Mouse (Mus musculus): ENCODE data around the gene Tomm5.
"Not testable (repeated sequence)": the region's sequence is repeated elsewhere in the genome, so short reads cannot be mapped to it uniquely, and the experiment has no call there.

Tomm5 gene

GRCm38 (mm10) chr4:45107601-45108277, at the start of gene Tomm5:
Gene Tomm5, minus strand, starts transcription at chr4:45108114.
- peak; percentile 47 for DNase-seq (ENCODE audit: low read depth, low spot score)

- DNase-seq (ENCODE audit: low read depth, low spot score) = no peak
Observed at GRCm38 (mm10) chr4:45156433-45156832, 48.5 kb upstream of the Tomm5 start.

DNA sequence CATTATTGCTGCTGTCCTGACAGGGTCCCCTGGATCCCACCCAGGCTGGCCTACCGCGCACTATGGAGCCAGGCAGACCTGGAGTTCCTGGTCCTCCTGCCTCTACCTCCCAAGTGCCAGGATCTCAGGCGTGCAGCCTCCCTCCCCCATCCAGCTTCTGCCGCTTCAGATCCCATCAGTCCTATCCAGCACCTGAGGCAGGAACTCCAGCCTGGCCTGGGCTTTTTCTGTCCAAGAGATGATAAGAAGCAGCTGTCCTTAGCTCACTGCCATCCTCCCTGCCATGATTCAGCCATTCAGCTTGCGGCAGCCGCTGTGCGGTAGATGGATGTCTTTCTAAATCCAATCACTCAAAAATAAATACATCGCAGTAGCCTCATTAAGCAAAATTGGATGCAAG, 35.1 kb upstream of the Tomm5 start:
- DNase-seq (ENCODE audit: low read depth, low spot score) = no peak

DNA sequence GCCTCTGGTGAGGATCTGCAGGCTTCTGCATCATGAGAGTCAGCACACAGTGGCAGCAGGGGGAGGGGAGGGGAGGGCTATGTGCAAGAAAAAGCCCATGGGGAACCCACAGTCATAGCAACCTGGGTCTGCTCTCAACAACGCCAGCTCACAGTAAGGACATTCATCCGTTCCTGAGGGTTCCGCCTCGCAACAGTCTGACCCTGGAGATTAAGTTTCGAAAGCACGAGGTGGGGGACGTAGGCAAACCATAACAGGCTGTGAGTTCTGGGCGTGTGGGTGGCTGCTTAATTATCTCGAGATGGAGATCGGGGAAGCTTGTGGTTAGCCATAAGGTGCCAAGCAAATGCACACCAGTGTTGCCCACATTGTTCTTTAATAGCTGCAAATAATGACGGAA, 34.5 kb upstream of the Tomm5 start:
- DNase-seq (ENCODE audit: low read depth, low spot score) = no peak

- no peak for DNase-seq (ENCODE audit: low read depth, low spot score)
Observed at GRCm38 (mm10) chr4:45141835-45142234, 33.9 kb upstream of the Tomm5 start.

DNA sequence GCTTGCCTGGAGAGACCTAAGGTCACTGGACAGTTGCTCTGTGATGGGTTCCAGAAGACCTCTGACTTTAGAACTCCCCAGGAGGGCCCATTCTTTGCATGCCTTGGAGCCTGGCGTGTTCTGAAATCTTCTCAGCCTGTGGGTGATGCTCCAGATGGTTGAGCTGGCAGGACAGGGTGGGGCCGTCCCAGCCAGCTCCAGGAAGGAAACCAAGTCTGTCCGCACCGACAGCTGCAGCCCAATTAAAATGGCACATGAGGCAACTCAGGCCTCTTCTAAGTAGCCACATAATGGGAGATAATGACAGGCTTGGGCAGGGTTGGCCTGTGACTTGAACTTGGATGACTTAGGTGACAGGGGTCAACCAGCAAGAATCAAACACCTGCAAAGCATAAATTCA, 29.7 kb upstream of the Tomm5 start:
- no peak for DNase-seq (ENCODE audit: low read depth, low spot score)

DNA sequence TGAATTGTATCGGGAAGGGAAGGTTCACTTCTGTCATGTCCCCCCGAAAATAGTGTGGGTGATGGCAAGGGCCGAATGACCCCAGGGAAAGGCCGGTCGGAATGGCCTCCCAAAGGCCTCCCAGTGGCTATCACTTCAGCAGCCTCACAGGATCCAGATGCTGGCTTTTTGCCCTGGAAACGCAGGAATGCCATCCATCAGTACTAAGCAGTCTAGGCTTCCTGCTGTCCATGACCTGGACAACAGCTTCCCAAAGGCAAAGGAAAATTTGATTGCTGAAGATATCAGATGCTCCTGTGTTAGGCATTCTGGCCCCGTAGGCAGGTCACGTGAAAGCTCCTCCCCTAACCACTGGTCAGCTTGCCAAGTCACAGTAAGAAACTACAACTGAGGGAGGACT, 26.6 kb upstream of the Tomm5 start:
- no peak for DNase-seq (ENCODE audit: low read depth, low spot score)

DNA sequence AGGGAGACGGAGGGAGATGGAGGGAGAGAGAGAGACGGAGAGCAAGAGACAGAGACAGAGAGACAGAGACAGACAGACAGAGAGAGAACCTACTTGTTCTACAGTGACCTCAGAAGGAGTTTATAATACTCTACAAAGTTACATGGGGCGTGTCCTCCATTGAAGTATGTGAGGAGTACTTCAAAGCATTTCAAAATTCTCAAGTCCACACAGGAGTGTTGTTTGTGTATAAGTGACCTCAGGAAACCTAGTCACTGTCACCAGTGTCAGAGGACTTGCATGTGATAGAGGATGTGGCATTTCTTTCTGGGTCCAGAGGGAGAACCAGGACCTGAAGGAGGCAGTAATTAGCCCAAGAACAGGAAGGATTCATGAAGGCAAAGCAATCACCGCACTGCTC, 23.1 kb upstream of the Tomm5 start:
- DNase-seq (ENCODE audit: low read depth, low spot score) = no peak

DNA sequence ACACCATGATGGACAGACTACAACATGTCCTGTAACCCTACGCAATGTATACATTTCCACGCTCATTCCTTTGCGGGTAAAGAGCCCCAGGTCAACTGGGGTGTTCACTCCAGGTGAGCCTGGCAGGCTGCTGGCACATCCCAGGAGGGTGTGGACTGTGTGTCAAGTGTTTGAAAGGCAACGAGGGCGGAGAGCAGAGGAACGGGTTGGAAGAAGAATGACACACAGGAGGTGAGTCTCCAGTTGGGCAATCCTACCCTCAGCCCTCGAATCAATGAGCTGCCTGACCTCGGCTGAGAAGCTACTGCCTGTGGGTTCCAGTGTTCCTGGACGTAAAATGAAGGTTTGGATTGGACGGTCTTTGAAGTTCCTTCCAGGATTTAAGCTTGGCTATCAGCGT, 13.4 kb upstream of the Tomm5 start:
- DNase-seq (ENCODE audit: low read depth, low spot score) = no peak

GRCm38 (mm10) chr4:45108456-45109110, 669 bp upstream of the Tomm5 start:
- no peak for DNase-seq (ENCODE audit: low read depth, low spot score)

GRCm38 (mm10) chr4:45107066-45107465, 848 bp downstream of the Tomm5 start:
- no peak for DNase-seq (ENCODE audit: low read depth, low spot score)

DNA sequence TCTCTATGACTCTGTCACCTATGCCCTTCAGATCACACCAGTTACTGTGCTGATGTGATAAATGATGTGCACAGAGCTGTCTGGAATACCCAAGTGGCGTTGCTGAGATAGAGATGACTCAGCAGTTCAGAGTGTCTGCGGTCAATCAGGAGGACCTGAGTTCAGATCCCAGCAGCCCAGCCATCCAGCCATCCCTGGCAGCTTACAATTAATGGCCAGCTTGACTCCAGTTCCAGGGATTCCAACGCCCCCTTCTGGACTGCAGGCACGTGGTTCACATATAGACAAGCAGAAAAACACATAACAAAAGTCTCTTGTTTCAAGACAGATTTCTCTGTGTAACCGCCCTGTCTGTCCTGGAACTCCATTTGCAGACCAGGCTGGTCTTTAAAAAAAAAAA, 1.5 kb downstream of the Tomm5 start:
- DNase-seq (ENCODE audit: low read depth, low spot score) = no peak

DNA sequence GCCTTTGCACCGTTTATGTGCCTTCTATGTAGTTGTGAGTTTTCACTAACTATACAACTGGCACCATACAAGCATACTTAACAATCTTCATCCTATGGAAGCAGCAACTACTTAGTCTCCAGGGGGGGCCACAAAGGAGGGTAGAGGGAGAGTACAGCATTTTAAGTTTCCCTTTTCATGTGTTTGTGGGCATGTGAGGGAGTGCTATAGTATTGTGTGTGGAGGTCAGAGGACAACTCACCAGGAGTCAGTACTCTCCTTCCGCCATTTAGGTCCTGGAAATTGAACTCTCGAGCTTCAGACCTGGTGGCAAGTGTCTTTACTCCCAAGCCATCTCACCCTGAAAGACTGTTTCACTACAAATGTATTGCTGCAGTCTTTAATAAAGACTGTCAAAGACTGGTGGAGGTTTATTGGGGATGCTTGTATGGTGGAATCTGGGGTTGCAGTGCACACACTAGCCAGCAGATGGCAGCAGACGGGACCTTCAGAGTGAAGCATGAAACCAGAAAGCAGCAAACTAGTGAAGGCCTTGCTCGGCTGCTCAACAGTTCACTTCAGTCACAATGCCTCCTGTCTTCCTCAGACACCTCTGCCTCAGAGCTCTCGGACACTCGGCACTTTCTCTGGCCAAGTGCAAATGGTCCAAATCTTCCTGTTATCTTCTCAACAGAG, 10.6 kb downstream of the Tomm5 start:
- peak; percentile 57 for DNase-seq (ENCODE audit: low read depth, low spot score)

GRCm38 (mm10) chr4:45084895-45085290, 23.0 kb downstream of the Tomm5 start:
- no peak for DNase-seq (ENCODE audit: low read depth, low spot score)

DNA sequence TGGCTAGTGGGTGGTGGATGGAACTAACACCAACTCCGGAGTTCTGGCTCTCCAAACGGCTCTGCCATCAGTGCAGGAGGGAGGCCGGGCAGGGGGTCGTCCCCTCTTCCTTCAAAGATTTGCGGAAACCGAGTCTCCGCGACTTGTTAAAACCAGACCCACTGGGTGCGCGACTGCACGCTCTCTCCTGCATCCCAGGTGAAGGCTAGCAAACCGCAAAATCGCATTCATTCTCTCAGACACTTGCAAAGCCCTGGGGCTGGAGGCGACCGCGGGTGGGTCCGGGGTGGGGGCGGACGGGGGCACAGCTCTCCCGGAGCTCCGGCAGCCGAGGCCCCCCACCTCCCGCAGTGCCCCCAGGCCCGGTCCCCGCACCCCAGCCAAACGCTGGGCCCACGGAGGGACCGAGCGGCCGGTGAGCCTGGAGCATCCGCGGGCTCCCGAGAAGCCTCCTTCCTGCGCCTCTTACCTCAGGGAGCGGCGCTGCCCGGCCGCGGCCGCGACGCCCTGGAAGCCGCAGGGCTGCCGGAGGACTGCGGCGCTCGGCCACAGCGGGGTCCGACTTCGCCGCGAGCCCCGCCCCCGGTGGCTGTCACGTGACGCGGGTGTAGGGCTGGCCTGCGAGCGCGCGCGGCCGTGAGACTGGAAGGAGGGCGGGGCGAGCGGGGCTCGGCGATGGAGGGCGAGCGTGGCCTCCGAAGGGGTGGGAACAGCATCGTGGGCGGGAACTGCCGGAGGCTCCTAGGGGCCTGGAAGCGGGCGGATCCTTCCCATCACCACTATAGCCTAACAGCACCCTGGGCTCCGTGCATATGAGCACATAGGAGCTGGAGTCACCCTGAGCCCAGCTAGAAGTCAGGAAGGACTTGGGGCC, 23.7 kb downstream of the Tomm5 start, which contains the start of gene Fbxo10:
Fbxo10 (minus strand) TSS at position 584 of the 874 bp plus-strand sequence.
- DNase-seq (ENCODE audit: low read depth, low spot score) = peak; percentile 87

DNA sequence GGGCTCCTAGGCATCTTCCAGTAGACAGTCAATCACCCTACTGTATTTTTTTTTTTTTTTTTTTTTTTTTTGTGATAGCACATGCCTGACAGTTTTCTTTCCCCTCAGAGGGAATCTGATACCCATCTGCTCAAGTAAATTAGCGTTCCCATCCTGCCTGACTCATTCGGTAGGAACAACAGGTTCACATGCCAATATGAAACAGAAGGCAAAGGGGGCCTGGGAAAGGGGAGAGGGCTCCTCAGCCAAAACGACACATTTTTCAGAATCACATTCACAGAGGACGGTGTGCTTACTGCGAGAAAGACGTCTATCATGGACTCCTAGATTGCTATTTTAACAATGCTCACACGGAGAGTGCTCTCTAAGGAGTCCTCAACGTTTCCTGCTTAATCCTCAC, 24.4 kb downstream of the Tomm5 start:
- DNase-seq (ENCODE audit: low read depth, low spot score) = no peak

DNA sequence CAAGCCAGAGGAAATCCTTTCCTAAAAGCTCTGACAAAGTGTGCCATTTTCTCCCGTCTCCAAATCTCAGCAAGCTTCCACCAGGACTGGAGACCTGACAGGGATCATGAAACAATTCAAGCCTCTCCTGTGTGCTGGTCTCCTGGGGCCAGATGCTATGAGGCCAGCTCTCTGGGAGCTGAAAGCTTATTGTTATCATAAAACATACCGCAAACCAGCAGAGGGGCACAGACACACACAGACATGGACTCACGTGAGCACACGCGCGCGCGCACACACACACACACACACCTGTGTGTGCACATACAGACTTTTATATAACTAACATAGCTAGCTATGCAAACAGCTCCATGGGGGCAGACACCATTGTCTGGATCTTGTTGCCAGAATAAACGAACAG, 25.0 kb downstream of the Tomm5 start:
- no peak for DNase-seq (ENCODE audit: low read depth, low spot score)

- DNase-seq (ENCODE audit: low read depth, low spot score) = not testable (repeated sequence)
Observed at GRCm38 (mm10) chr4:45081041-45081440, 26.9 kb downstream of the Tomm5 start.

DNA sequence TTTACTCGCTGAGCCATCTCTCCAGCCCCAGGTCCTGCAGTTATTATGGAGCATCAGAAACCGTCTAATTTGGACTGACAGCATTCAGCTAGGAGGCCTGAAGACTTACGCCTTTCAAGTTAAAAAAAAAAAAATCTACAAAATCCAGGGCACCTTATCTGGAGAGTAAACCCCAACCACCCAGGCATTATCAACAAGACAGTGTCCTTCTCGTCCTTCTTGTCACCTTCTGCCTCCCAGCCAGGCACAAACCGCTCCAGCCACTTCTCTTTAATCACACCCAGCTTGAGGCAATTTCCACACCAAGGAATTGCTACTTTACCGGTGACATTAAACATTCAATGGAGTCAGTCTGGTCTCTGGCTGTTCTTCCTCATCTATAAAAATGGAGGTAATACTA, 34.4 kb downstream of the Tomm5 start:
- DNase-seq (ENCODE audit: low read depth, low spot score) = no peak

DNA sequence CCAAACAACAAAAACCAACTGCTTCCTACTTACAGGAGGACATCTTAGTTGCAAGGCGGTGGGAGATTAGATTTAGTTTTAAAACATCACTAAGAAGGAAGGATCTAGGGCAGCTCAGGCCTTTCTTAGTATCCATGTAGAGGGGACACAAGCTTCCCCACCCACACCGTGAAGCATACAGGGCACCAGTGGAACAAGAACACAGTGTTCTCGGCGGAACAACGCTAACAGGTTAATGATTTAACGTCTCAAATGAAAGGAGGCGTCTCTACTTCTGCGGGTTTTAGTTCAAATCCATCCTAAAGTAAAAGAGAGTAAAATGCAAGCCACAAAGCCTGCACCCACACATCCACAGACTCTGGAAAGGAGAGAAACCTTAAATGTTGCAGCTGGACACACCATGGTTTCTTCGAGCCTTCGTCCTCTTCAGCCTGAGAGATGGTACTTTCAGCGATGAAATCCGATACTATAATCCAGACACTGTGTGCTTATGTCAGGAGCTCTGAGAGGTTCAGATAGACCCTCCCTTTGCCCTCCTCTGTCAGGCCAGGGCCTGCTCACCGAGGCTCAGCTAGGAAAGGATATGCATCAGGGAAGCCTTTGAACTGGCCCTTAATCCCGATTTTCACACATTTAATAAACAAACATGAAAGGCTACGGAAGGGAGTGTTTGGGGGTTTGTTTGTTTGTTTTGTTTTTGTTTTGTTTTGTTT, 35.5 kb downstream of the Tomm5 start:
- no peak for DNase-seq (ENCODE audit: low read depth, low spot score)

DNA sequence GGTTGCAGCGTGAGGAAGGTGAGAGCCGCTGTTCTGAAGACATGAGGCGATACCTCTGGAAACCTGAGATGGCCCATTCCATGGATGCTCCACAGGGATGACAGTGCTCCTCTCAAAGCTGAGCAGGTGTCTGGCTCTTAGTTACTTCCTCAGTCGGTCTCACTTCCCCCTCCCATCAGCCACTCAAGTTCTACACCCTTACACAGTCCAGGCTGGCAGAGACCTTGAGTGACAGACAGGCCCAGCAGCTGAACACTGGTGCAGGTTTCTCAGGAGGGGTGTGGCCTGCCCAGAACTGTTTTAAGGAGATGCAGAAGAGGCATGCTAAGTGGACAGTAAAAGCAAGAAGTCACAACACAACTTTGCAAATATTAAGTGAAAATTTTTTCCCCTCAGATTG, 40.2 kb downstream of the Tomm5 start:
- no peak for DNase-seq (ENCODE audit: low read depth, low spot score)

Data from c-Kit-negative CD71-positive TER-119-positive erythroid progenitor cells, embryonic 14.5 days (primary cell).